Mouse (Mus musculus): ENCODE measurements around the gene Tex38. TPM values are rescaled to one million over a fixed set of nuclear protein-coding genes. Genes with fewer than 3 reads are reported as not detected.
A peak's percentile ranks its signal among the peaks of the same experiment; 100 is the strongest.

Gene Tex38
- polyA plus RNA-seq, 1 experiment from 2014 or later: 0.25 TPM

GRCm38 (mm10) chr4:115761206-115761605 lies 19.6 kb downstream of the Tex38 start:
- Histone ChIP-seq H3K36me3 (peaks cover 92% of the 10 kb centered on the region), H3K9me3 (replicated peaks) (no peaks in the 10 kb centered on the region), H3K4me1 (no peaks in the 10 kb centered on the region), H3K4me3 (no peak overlapping the region), H3K27me3 (ENCODE audit: low read depth, poor library complexity, severe bottlenecking) (no peaks in the 10 kb centered on the region), H3K27ac (replicated peaks) (no peak overlapping the region)
- DNase-seq (ENCODE audit: low spot score): no peak
- 79% methylated on average over 3 of the region's 3 CpGs for WGBS

- Histone ChIP-seq H3K4me1 (no peaks in the 10 kb centered on the region), H3K27ac (replicated peaks) (no peak overlapping the region), H3K36me3 (peaks cover 72% of the 10 kb centered on the region), H3K9me3 (replicated peaks) (no peaks in the 10 kb centered on the region), H3K4me3 (no peak overlapping the region), H3K27me3 (ENCODE audit: low read depth, poor library complexity, severe bottlenecking) (no peaks in the 10 kb centered on the region)
- WGBS: 93% methylated on average over 1 of the region's 1 CpGs
- DNase-seq (ENCODE audit: low spot score): no peak
These were observed 26.0 kb downstream of the Tex38 start for GRCm38 (mm10) chr4:115754851-115755250.

- Histone ChIP-seq H3K4me3 (no peak overlapping the region), H3K27me3 (ENCODE audit: low read depth, poor library complexity, severe bottlenecking) (no peaks in the 10 kb centered on the region), H3K27ac (replicated peaks) (no peak overlapping the region), H3K9me3 (replicated peaks) (no peaks in the 10 kb centered on the region), H3K4me1 (no peaks in the 10 kb centered on the region), H3K36me3 (peaks cover 72% of the 10 kb centered on the region)
- 92% methylated on average over 3 of the region's 3 CpGs for WGBS
- no peak for DNase-seq (ENCODE audit: low spot score)
These were observed 26.7 kb downstream of the Tex38 start for GRCm38 (mm10) chr4:115754101-115754500.

- H3K27me3 ChIP-seq (ENCODE audit: low read depth, poor library complexity, severe bottlenecking): no peaks in the 10 kb centered on the region
- H3K4me1 ChIP-seq: no peaks in the 10 kb centered on the region
- peaks cover 66% of the 10 kb centered on the region for H3K36me3 ChIP-seq
- H3K9me3 ChIP-seq (replicated peaks): no peaks in the 10 kb centered on the region
- no peak overlapping the region for H3K27ac ChIP-seq (replicated peaks)
- no peak for DNase-seq (ENCODE audit: low spot score)
- WGBS: 82% methylated on average over 1 of the region's 1 CpGs
- H3K4me3 ChIP-seq: no peak overlapping the region
These were observed 31.5 kb downstream of the Tex38 start for GRCm38 (mm10) chr4:115749336-115749735.

GRCm38 (mm10) chr4:115748181-115748580 lies 32.6 kb downstream of the Tex38 start:
- Histone ChIP-seq H3K4me3 (no peak overlapping the region), H3K27ac (replicated peaks) (no peak overlapping the region), H3K9me3 (replicated peaks) (no peaks in the 10 kb centered on the region), H3K4me1 (no peaks in the 10 kb centered on the region), H3K36me3 (peaks cover 65% of the 10 kb centered on the region), H3K27me3 (ENCODE audit: low read depth, poor library complexity, severe bottlenecking) (no peaks in the 10 kb centered on the region)
- no peak for DNase-seq (ENCODE audit: low spot score)
- WGBS: 65% methylated on average over 1 of the region's 1 CpGs

GRCm38 (mm10) chr4:115743096-115743495 lies 37.7 kb downstream of the Tex38 start:
- WGBS: 89% methylated on average over 4 of the region's 4 CpGs
- Histone ChIP-seq H3K4me1 (peaks cover 13% of the 10 kb centered on the region), H3K27ac (replicated peaks) (no peak overlapping the region), H3K9me3 (replicated peaks) (no peaks in the 10 kb centered on the region), H3K27me3 (ENCODE audit: low read depth, poor library complexity, severe bottlenecking) (no peaks in the 10 kb centered on the region), H3K4me3 (no peak overlapping the region), H3K36me3 (peaks cover 68% of the 10 kb centered on the region)
- DNase-seq (ENCODE audit: low spot score): no peak

GRCm38 (mm10) chr4:115742658-115743057 lies 38.2 kb downstream of the Tex38 start:
- no peak overlapping the region for H3K27ac ChIP-seq (replicated peaks)
- no peak for DNase-seq (ENCODE audit: low spot score)
- H3K4me1 ChIP-seq: peaks cover 15% of the 10 kb centered on the region
- H3K9me3 ChIP-seq (replicated peaks): no peaks in the 10 kb centered on the region
- no peaks in the 10 kb centered on the region for H3K27me3 ChIP-seq (ENCODE audit: low read depth, poor library complexity, severe bottlenecking)
- H3K36me3 ChIP-seq: peaks cover 64% of the 10 kb centered on the region
- no peak overlapping the region for H3K4me3 ChIP-seq

GRCm38 (mm10) chr4:115738481-115738985 lies 42.3 kb downstream of the Tex38 start:
- Histone ChIP-seq H3K27me3 (ENCODE audit: low read depth, poor library complexity, severe bottlenecking) (no peaks in the 10 kb centered on the region), H3K36me3 (peaks cover 38% of the 10 kb centered on the region), H3K27ac (replicated peaks) (peak overlapping the region; percentile 92; the same call in 1 of the 2 replicates), H3K9me3 (replicated peaks) (no peaks in the 10 kb centered on the region), H3K4me1 (peaks cover 20% of the 10 kb centered on the region), H3K4me3 (peak overlapping the region; percentile 85)
- 49% methylated on average over 13 of the region's 13 CpGs for WGBS
- DNase-seq (ENCODE audit: low spot score): no peak

GRCm38 (mm10) chr4:115737551-115738041 lies 43.2 kb downstream of the Tex38 start, which contains the start of gene Efcab14:
TSS of gene Efcab14 (plus strand) at chr4:115737744.
- Histone ChIP-seq H3K4me3 (peak within 1 kb of the TSS; percentile 85), H3K36me3 (peaks cover 30% of the 10 kb centered on the region), H3K27me3 (ENCODE audit: low read depth, poor library complexity, severe bottlenecking) (no peaks in the 10 kb centered on the region; the same call in 1 of the 2 replicates), H3K4me1 (peaks cover 20% of the 10 kb centered on the region), H3K27ac (replicated peaks) (peak within 1 kb of the TSS; percentile 92), H3K9me3 (replicated peaks) (no peaks in the 10 kb centered on the region)
- WGBS: under 1% methylated on average over 45 of the region's 45 CpGs
- peak; percentile 99 for DNase-seq (ENCODE audit: low spot score)

- no peak for DNase-seq (ENCODE audit: low spot score)
- H3K36me3 ChIP-seq: peaks cover 3% of the 10 kb centered on the region; the same call in 1 of the 2 replicates
- 75% methylated on average over 4 of the region's 4 CpGs for WGBS
- H3K4me3 ChIP-seq: no peak overlapping the region
- no peaks in the 10 kb centered on the region for H3K9me3 ChIP-seq (replicated peaks)
- no peak overlapping the region for H3K27ac ChIP-seq (replicated peaks)
- peaks cover 20% of the 10 kb centered on the region for H3K4me1 ChIP-seq
- peaks cover 7% of the 10 kb centered on the region; the same call in 1 of the 2 replicates for H3K27me3 ChIP-seq (ENCODE audit: low read depth, poor library complexity, severe bottlenecking)
These were observed 46.0 kb downstream of the Tex38 start for GRCm38 (mm10) chr4:115734867-115735266.

GRCm38 (mm10) chr4:115733746-115734145 lies 47.1 kb downstream of the Tex38 start:
- H3K9me3 ChIP-seq (replicated peaks): no peaks in the 10 kb centered on the region
- DNase-seq (ENCODE audit: low spot score): no peak
- H3K27ac ChIP-seq (replicated peaks): no peak overlapping the region
- 85% methylated on average over 5 of the region's 5 CpGs for WGBS
- H3K4me3 ChIP-seq: no peak overlapping the region
- H3K4me1 ChIP-seq: peaks cover 13% of the 10 kb centered on the region
- H3K27me3 ChIP-seq (ENCODE audit: low read depth, poor library complexity, severe bottlenecking): peaks cover 7% of the 10 kb centered on the region; the same call in 1 of the 2 replicates
- H3K36me3 ChIP-seq: no peaks in the 10 kb centered on the region

GRCm38 (mm10) chr4:115732223-115732818 lies 48.5 kb downstream of the Tex38 start:
- Histone ChIP-seq H3K27me3 (ENCODE audit: low read depth, poor library complexity, severe bottlenecking) (peaks cover 7% of the 10 kb centered on the region; the same call in 1 of the 2 replicates), H3K27ac (replicated peaks) (no peak overlapping the region), H3K36me3 (no peaks in the 10 kb centered on the region), H3K4me3 (no peak overlapping the region), H3K9me3 (replicated peaks) (no peaks in the 10 kb centered on the region), H3K4me1 (0 out of 2 replicates have a peak, but pooled peaks cover 5% of the 10 kb centered on the region)
- DNase-seq (ENCODE audit: low spot score): no peak
- 73% methylated on average over 3 of the region's 3 CpGs for WGBS

GRCm38 (mm10) chr4:115731588-115732222 lies 49.1 kb downstream of the Tex38 start:
- peak; percentile 78 for DNase-seq (ENCODE audit: low spot score)
- no peak overlapping the region for H3K4me3 ChIP-seq
- 23% methylated on average over 7 of the region's 7 CpGs for WGBS

More at GRCm38 (mm10) chr4:115731588-115732222, 49.1 kb downstream of the Tex38 start:
- Histone ChIP-seq H3K27ac (replicated peaks) (no peak overlapping the region), H3K36me3 (no peaks in the 10 kb centered on the region), H3K9me3 (replicated peaks) (no peaks in the 10 kb centered on the region), H3K4me1 (no peaks in the 10 kb centered on the region), H3K27me3 (ENCODE audit: low read depth, poor library complexity, severe bottlenecking) (peaks cover 7% of the 10 kb centered on the region; the same call in 1 of the 2 replicates)
